Mouse (Mus musculus) heart, postnatal 0 days (tissue): ENCODE data around the gene Jagn1. TPM values are rescaled to one million over a fixed set of nuclear protein-coding genes. Genes with fewer than 3 reads are reported as not detected.

Experiments used
- ATAC-seq: fragments of 200-750 bp; cut with Nextera tagmentation; 2 replicates; pipeline ENCODE4 v1.8.0; 2017; ENCODE audit warnings: low read depth, moderate number of reproducible peaks, moderate library complexity; ENCODE audit not compliant: insufficient read depth
- DNase-seq: peaks from one replicate; pipeline ENCODE4 v3.0.0-alpha.2; 2016; ENCODE audit warnings: low spot score
- H3K27ac ChIP-seq: fragments of 300-500 bp; sonication (generic); 2 replicates; pipeline ENCODE4 v1.5.1; 2014; ENCODE audit warnings: low read depth, mild to moderate bottlenecking
- H3K27me3 ChIP-seq: fragments of 300-500 bp; sonication (generic); 2 replicates; pipeline ENCODE4 v1.6.1; 2014; ENCODE audit warnings: low read length, mixed read lengths; ENCODE audit not compliant: control insufficient read depth, insufficient read depth
- H3K36me3 ChIP-seq: fragments of 300-500 bp; sonication (generic); replicated peaks from 2 replicates; pipeline ENCODE4 v1.6.1; 2014; ENCODE audit warnings: low read length, mixed read lengths; ENCODE audit not compliant: control insufficient read depth, insufficient read depth
- H3K4me1 ChIP-seq: fragments of 300-500 bp; sonication (generic); 2 replicates; pipeline ENCODE4 v1.6.1; 2014; ENCODE audit warnings: antibody characterized with exemption; ENCODE audit not compliant: control insufficient read depth, insufficient read depth
- H3K4me2 ChIP-seq: fragments of 300-500 bp; sonication (generic); 2 replicates; pipeline ENCODE4 v1.6.1; 2014; ENCODE audit warnings: low read depth, mild to moderate bottlenecking, low read length, moderate library complexity
- H3K4me3 ChIP-seq: fragments of 300-500 bp; sonication (generic); 2 replicates; pipeline ENCODE4 v1.5.1; 2014; ENCODE audit warnings: low read depth, low read length
- H3K9ac ChIP-seq: fragments of 300-500 bp; sonication (generic); replicated peaks from 2 replicates; pipeline ENCODE4 v1.6.1; 2014; ENCODE audit warnings: low read depth, low read length, mixed read lengths
- H3K9me3 ChIP-seq: fragments of 300-500 bp; sonication (generic); replicated peaks from 2 replicates; pipeline ENCODE4 v1.6.1; 2016; ENCODE audit warnings: low read length; ENCODE audit not compliant: control insufficient read depth
- CTCF ChIP-seq: IDR thresholded peaks from 2 replicates; pipeline ENCODE4 v1.5.1; 2016; ENCODE audit warnings: antibody characterized with exemption, control low read depth, low read depth
- EP300 ChIP-seq: IDR thresholded peaks from 2 replicates; pipeline ENCODE4 v1.6.1; 2016; ENCODE audit warnings: antibody characterized with exemption, low read depth
- WGBS: fragments of 180-500 bp; shearing (Covaris S2); extraction: QIAGEN DNeasy Blood & Tissue Kit; methylation state at CpG from one replicate; pipeline ENCODE4 v1.1.7; 2014; 5-methylcytosine and 5-hydroxymethylcytosine counted together
- polyA plus RNA-seq: library from polyadenylated mRNA; unstranded; fragments of >200 nt; fragmentation: Nextera tagmentation; extraction: Ambion mirVana; gene quantifications from 2 replicates; pipeline ENCODE4 v1.2.1, GENCODE M21; 2015
- total RNA-seq: library from RNA; depleted of rRNA; stranded (reverse); fragments of >200 nt; gene quantifications from 2 replicates; pipeline ENCODE4 v1.2.3, GENCODE M21; 2014; ENCODE audit warnings: low replicate concordance

Jagn1 gene
- total and polyA plus RNA-seq, 2 experiments from 2014 or later: 15.3 to 56.6 TPM

DNA sequence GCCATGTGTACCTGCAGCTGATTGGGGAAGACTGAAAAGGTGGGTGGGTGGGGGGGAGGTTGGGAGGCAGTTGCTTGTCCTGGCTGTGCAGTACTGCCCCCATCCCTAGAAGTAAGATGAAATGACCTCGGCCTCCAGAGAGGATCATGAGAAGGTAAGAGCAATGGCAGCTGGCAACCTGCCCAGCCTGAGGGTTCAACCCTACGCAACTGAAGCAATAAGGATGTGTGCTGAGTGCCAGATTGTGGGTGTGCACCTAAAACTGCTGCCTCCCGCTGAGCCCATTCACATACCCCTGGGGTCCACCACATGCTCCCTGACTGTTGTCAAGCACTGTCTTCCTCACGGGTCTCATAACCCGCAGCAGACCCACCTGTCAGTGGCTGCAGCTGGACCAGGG, 26.0 kb upstream of the Jagn1 start:
- Histone ChIP-seq H3K4me3 (no peak overlapping the region), H3K36me3 (peaks cover 8% of the 10 kb centered on the region; the same call in 1 of the 2 replicates), H3K4me1 (peaks cover 9% of the 10 kb centered on the region; the same call in 1 of the 2 replicates), H3K27ac (no peak overlapping the region), H3K4me2 (no peak overlapping the region), H3K9me3 (no peaks in the 10 kb centered on the region), H3K9ac (no peak overlapping the region), H3K27me3 (no peaks in the 10 kb centered on the region)
- 62% methylated on average over 5 of the region's 5 CpGs for WGBS
- ATAC-seq: no peak
- TF ChIP-seq EP300: no peak
- no peak for TF ChIP-seq CTCF
- DNase-seq: no peak

- no peak for TF ChIP-seq EP300
- no peak for TF ChIP-seq CTCF
- 12% methylated on average over 16 of the region's 16 CpGs for WGBS
- no peak overlapping the region for H3K27ac ChIP-seq
- H3K4me2 ChIP-seq: peak overlapping the region; percentile 82
- H3K4me3 ChIP-seq: peak overlapping the region; percentile 64
- H3K4me1 ChIP-seq: peaks cover 9% of the 10 kb centered on the region; the same call in 1 of the 2 replicates
- no peaks in the 10 kb centered on the region for H3K9me3 ChIP-seq
- peak overlapping the region; percentile 67 for H3K9ac ChIP-seq
- ATAC-seq: peak; percentile 40
- DNase-seq: no peak
- peaks cover 8% of the 10 kb centered on the region; the same call in 1 of the 2 replicates for H3K36me3 ChIP-seq
- no peaks in the 10 kb centered on the region for H3K27me3 ChIP-seq
These were observed 23.7 kb upstream of the Jagn1 start for GRCm38 (mm10) chr6:113418441-113419198.

DNA sequence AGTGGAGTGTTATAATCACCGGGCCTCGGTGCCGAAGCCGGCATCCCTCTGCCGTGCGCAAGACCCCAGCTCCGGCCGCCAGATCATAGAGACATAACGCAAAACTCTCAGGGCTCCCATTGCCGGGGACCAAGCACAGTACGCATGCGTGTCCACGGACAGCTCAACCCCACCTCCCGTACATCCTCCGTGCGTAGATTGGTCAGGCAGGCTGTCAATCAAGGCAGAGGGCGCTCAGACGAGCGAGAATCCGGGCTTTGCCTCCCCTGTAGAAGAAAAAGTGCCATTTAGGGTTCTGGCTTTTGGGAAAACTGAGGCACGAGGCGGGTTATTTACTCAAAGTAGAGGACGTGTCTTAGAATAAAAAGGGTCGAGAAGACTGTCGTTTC, 23.2 kb upstream of the Jagn1 start, which contains the start of gene Rpusd3:
Rpusd3 (minus strand) TSS at position 142 of the 389 bp plus-strand sequence.
- Histone ChIP-seq H3K36me3 (peaks cover 8% of the 10 kb centered on the region; the same call in 1 of the 2 replicates), H3K4me3 (peak within 1 kb of the TSS; percentile 64), H3K9ac (peak within 1 kb of the TSS; percentile 67), H3K4me1 (peaks cover 9% of the 10 kb centered on the region; the same call in 1 of the 2 replicates), H3K9me3 (no peaks in the 10 kb centered on the region), H3K4me2 (peak within 1 kb of the TSS; percentile 82), H3K27ac (no peak within 1 kb of the TSS), H3K27me3 (no peaks in the 10 kb centered on the region)
- DNase-seq: peak; percentile 95
- ATAC-seq: peak; percentile 98
- TF ChIP-seq CTCF: no peak
- TF ChIP-seq EP300: no peak
- WGBS: under 1% methylated on average over 25 of the region's 25 CpGs

DNA sequence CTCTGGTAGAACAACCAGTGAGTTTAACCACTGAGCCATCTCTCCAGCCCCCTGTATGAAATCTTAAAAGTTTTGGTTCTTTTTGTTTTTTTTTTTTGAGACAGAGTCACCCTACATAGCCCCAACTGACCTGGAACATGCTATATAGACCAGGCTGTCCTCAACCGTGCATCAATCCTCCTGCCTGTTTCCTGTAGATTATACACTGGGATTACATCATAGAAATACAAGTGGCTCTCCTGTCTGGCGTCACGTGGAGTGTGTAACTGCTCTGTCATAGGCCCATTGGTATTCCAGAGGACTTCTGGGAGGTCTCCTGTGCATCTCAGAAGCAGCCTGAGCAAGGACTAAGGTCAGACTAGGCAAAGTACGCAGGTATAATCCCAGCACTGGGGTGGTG, 19.4 kb upstream of the Jagn1 start:
- Histone ChIP-seq H3K27me3 (no peaks in the 10 kb centered on the region), H3K4me1 (peaks cover 9% of the 10 kb centered on the region; the same call in 1 of the 2 replicates), H3K36me3 (no peaks in the 10 kb centered on the region), H3K4me3 (no peak overlapping the region), H3K9ac (no peak overlapping the region), H3K27ac (no peak overlapping the region), H3K4me2 (no peak overlapping the region), H3K9me3 (no peaks in the 10 kb centered on the region)
- TF ChIP-seq EP300 (no peak), CTCF (no peak)
- no peak for DNase-seq
- 41% methylated on average over 4 of the region's 4 CpGs for WGBS
- no peak for ATAC-seq

DNA sequence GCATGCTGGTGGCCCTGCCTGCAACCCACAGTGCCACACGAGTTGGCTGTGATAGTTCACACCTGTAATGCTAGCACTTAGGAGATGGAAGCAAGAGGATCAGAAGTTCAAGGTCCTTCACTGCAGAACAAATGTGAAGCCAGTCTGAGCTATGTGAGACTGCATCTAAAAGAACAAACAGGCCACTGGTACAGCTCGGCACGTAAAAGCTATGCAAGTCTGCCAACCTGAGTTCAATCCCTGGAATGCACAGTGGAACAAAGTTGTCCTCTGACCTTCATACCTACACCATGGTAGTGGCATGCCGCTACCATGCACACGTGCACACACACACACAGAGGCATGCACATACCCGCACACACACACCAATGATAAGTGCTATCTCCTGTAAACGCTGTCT, 18.2 kb upstream of the Jagn1 start:
- Histone ChIP-seq H3K4me1 (0 out of 2 replicates have a peak, but pooled peaks cover 3% of the 10 kb centered on the region), H3K4me2 (no peak overlapping the region), H3K9ac (no peak overlapping the region), H3K36me3 (no peaks in the 10 kb centered on the region), H3K27me3 (no peaks in the 10 kb centered on the region), H3K4me3 (no peak overlapping the region), H3K9me3 (no peaks in the 10 kb centered on the region), H3K27ac (no peak overlapping the region)
- no peak for TF ChIP-seq EP300
- no peak for TF ChIP-seq CTCF
- WGBS: 69% methylated on average over 7 of the region's 7 CpGs
- no peak for ATAC-seq
- DNase-seq: no peak
